Mouse (Mus musculus): ENCODE data around the gene Hormad2.

GRCm38 (mm10) chr11:4352637-4353036, 88.3 kb downstream of the Hormad2 start:
- TF ChIP-seq CTCF (conservative IDR thresholded peaks at IDR 0.05; ENCODE audit: low read length) (no peak), NANOG (IDR thresholded peaks at IDR 0.05; ENCODE audit: borderline replicate concordance, low read length) (no peak)
